17 mouse cellular contexts compared by ENCODE assay signal in the genomic region with DNA sequence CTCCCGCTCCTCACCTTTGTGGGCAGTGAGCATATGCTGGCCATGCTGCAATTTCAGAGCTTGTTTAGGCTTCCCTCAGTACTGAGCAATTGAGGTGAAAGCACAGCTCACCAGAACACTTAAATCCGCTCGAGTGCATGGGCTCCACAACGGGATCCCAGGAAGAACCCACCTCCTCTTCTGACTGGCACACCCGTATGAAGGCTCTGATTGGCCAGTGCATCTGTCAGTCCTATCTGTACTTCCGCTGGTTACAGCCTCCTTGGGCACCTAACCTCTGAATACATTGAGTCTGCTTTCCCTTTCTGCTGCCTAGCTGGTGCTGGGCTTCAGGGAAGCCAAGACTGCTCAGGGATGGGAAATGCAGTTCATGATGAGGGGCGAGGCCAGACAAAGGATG.
DNase-seq lines count a peak whose midpoint lies in the region.
"Had no signal": no experiment of that assay in that cellular context is flagged by ENCODE, and none has a peak within 500 bp of the region (broad histone marks: within the 10 kb centered on the region; RNA-seq: fewer than 3 reads in every experiment).

No protein-coding gene starts in this region.

- peak; percentile 31 for DNase-seq in testis, postnatal 14 days (ENCODE audit: low spot score)
- no peak for DNase-seq in testis, postnatal 10 days (ENCODE audit: low spot score)
- DNase-seq in ES-CJ7 (ENCODE audit: low read depth, low spot score) (peak; percentile 42), R1 (ENCODE audit: low read depth, low spot score) (peak; percentile 81), liver (no peak)
- DNase-seq in urinary bladder, postnatal 4 days (ENCODE audit: low spot score in 2 of 2) = no peak
- no peak for DNase-seq in adrenal gland, adult (ENCODE audit: inconsistent age in 2 of 2, low spot score in 1 of 2)
- DNase-seq: adrenal gland, adult 2 months; adrenal gland, postnatal 25 days; B cell, adult 2 months; cerebellum, adult 8-10 months; cerebellum, postnatal 14 days; embryo, embryonic 11 days; gastrocnemius, postnatal 36 days; heart, adult 18-20 months; heart, postnatal 14 days; kidney, adult 11 months had no signal

Comparison
In these comparisons a context has a peak if more than half of its experiments do, and no peak if none do; other contexts are left out.
1. DNase-seq: peak in testis, postnatal 14 days (single experiment), ES-CJ7 (single experiment) and R1 (single experiment); none in testis, postnatal 10 days (single experiment), urinary bladder, postnatal 4 days (0 of 2), liver (single experiment) and adrenal gland, adult (0 of 2).